Mouse (Mus musculus) spleen, postnatal 14 days (tissue): Measurements from ENCODE around the gene Apool.
A peak's percentile ranks its signal among the peaks of the same experiment; 100 is the strongest.

Experiments
- DNase-seq, 2 experiments: peaks; one replicate each; pipeline ENCODE4 v3.0.0; 2021 to 2022; ENCODE audit warnings: low spot score in 2 of 2

Apool gene

DNA sequence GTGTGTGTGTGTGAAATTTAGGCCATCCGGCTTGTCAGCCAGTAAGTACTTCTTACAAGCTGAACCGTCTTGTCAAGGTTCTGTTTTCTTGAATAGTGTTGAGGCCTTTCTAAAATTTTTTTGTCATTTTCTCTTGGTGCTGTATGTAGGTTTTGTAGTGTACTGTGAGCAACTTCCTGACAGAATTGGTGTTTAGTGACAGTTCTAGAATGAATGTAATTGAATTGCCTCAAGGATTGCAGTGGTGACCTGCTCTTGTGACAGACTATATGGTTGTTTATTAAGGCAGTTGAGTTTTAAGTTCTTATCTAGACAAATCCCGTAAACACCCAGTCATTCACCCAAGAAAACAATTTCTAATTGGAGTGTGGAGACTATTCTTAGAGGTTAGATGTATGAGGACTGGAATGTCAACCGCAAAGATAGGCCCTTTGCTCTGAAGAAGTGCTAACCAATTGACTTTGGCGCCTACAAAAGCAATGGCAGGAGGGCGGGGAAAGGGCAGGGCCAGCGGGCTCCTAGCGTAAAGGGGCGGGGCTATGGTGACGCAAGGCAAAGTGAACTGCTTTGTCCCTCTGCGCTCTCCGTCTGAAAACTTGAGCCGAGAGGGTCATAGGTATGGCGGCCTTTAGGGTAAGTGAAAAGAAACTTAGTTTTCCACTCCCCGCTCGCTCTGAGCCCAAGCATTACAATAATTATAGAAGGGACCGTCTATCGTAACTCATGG is at the start of gene Apool:
Apool (plus strand) TSS at position 531 of the 727 bp plus-strand sequence.
- peak; percentile 65 to 76 for DNase-seq

DNA sequence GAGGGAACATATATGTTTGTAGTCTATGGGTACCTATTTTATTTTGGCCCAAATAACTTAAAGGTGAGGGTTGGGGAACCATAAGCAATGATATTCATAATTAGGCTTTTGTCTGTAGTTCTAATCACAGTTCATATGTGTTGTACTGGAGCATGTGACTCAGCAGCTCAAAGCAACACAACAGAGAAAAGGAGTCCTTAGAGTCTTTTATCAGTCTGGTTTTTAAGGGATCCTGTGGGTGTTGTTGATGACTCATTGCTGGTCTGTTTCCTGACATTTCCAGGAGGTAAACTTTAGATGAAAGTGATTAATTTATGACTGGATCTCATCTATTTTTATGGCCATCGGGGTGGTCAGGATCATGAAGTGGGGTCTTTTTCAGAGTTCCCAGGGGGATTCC is 37.6 kb upstream of the Apool start:
- no peak for DNase-seq

DNA sequence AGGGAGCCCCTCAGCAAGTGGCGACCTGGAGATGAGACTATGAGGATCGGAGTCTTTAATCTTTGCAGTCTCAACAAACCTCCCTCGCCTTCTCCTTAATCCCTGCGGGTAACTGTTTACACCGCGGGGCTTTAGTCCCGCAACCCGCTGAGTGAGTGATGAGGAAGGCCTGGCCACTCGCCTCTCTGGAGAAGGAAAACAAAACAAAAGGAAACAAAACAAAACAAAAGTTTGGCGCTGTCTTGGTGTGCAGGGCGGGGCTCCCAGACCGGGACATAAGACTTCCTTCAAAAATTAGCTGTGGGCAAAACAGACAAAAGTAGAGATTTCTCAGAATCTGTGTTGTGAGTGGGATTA is 375 bp downstream of the Apool start:
- no peak for DNase-seq

GRCm38 (mm10) chrX:112312094-112312493 is 960 bp downstream of the Apool start:
- DNase-seq = no peak

DNA sequence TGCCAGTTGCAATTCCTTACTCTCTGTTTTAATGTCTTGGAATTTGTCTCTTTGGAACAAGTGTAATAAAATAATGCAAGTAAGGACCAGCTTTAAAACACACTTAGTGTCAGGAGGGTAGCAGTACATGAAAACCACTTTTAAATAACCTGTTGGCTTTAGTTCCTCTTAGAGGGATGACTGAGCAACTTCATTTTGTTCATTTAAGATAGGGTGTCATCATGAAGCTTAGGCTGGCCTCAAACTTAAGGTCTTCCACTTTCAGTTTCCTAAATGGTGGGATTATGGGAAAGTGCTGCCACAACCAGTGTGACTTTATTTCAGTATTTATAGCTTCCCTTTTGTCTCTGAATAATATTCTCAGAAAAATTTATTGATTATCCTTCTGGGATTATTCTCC is 9.1 kb downstream of the Apool start:
- DNase-seq = no peak

GRCm38 (mm10) chrX:112339486-112339885 is 28.4 kb downstream of the Apool start:
- no peak for DNase-seq

- DNase-seq = no peak
Observed at GRCm38 (mm10) chrX:112347467-112348394, 36.6 kb downstream of the Apool start.

DNA sequence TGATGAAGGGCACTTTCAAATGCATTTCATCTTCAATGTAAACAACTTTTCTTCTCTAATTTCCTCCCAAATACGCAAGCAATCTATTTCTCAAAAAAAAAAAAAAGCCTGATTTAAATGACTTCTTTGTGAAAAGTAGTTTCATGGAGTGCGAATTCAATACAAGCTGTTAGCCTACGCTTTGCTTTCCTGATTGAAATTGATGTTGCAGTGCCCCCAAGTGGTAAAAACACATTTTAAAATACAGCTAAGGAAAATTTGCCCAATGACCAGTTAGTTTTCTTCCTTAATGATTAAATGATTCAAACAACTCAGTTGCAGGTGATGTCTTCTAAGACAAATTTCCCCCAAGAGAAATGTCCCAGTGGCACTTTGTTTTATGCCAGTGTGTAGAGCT is 37.3 kb downstream of the Apool start:
- DNase-seq = no peak

- no peak for DNase-seq
Observed at GRCm38 (mm10) chrX:112368426-112368825, 57.3 kb downstream of the Apool start.

DNA sequence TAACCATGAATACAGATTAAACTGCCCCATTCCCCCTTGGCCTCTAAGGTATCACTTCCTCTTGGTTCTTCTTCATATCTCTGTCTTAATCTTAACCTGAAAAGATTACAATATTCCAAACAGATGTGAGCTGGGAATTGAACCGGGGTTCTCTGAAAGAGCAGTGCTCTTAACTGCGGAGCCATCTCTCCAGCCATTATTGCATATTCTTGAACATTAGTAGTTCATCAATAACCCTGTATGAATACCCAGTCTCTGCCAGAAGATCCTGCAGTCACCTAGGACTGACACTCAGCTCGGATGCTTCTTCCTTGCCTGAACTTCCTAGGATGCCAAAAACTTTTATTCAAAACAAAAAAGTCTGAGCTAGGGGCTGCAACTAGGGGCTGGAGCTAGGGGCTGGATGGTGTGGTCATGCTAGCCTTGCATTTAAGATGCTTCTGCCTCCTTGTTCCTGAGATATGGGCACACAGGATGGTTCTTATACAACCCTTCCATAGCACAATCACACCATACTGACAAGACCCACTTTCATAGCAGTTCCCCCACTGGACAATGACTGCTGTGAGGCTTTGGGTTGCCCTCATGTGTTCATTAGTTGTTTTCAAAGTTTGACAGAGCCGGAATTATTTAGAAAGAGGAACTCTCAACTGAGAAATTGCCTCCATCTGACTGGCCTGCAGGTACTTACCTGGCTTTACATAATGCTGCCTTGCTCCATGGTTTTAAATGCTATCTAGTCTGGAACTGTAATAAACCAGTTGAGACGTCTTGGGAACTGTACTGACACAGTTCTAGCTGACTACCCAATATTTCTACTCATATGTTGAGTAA is 59.7 kb downstream of the Apool start:
- DNase-seq = peak; percentile 7 to 12

DNA sequence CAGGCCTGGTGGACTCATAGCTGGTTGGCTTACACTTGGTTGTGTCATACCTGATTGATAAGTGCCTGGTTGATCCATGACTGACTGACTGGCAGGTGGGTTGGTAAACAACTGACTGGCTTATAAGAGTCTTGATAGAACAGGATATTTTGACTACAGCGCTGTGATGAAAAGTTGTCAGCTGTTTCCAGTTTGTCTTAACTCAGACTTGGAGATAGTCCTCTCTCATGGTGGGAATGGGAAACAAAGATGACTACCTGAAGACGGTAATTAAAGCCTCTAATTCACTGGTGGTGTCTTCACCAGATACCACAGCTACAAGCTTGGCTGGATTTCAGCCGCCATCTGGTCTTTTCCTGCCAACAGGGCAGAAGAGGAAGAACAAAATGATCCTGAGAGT is 95.5 kb downstream of the Apool start, which contains the start of gene Satl1:
Satl1 (minus strand) TSS at position 101 of the 400 bp plus-strand sequence.
- DNase-seq = no peak

- no peak for DNase-seq
Observed at GRCm38 (mm10) chrX:112412309-112412708, 101.2 kb downstream of the Apool start.
